Mouse (Mus musculus) gastrocnemius, postnatal 25 days (tissue): ENCODE data around the gene Emx2. TPM values are rescaled to one million over a fixed set of nuclear protein-coding genes. Genes with fewer than 3 reads are reported as not detected.
A peak's percentile ranks its signal among the peaks of the same experiment; 100 is the strongest.

Experiments
- DNase-seq: peaks from one replicate; pipeline ENCODE4 v3.0.0; 2022
- long read RNA-seq, 2 experiments: library from polyadenylated mRNA; stranded (forward); transcript quantifications; one replicate each; pipeline ENCODE4 v2.0.0; 2021
- total RNA-seq, 2 experiments: library from RNA; stranded (reverse); gene quantifications; 1 replicate in 1 of 2; 2 replicates in 1 of 2; pipeline ENCODE4 v1.2.3; 2021

The Emx2 gene
- 1 to 10 TPM; 1.4 TPM for total RNA-seq
- long read RNA-seq, experiment 1, partial matches to known transcripts, result 0 of 1 reads
- long read RNA-seq, experiment 1, other reads (novel, unspliced or antisense), result 0 of 1 reads
- long read RNA-seq, experiment 2, partial matches to known transcripts, result 0 of 1 reads
- long read RNA-seq, experiment 2, other reads (novel, unspliced or antisense), result 1 of 1 reads

- peak; percentile 36 for DNase-seq
Measured at GRCm38 (mm10) chr19:59457951-59458742, at the start of gene Emx2. Gene Emx2, plus strand, starts transcription at chr19:59458372.

GRCm38 (mm10) chr19:59414128-59414527 lies 44.0 kb upstream of the Emx2 start:
- DNase-seq, result no peak

GRCm38 (mm10) chr19:59418024-59418423 lies 40.1 kb upstream of the Emx2 start:
- peak; percentile 82 for DNase-seq

- DNase-seq, result no peak
Measured at GRCm38 (mm10) chr19:59418671-59419070, 39.5 kb upstream of the Emx2 start.

- no peak for DNase-seq
Measured at GRCm38 (mm10) chr19:59422393-59422792, 35.8 kb upstream of the Emx2 start.

GRCm38 (mm10) chr19:59423685-59424084 lies 34.5 kb upstream of the Emx2 start:
- DNase-seq, result no peak

GRCm38 (mm10) chr19:59424975-59425374 lies 33.2 kb upstream of the Emx2 start:
- DNase-seq, result no peak

- DNase-seq, result no peak
Measured at GRCm38 (mm10) chr19:59432286-59432685, 25.9 kb upstream of the Emx2 start.

- no peak for DNase-seq
Measured at GRCm38 (mm10) chr19:59450561-59451135, 7.5 kb upstream of the Emx2 start.

- DNase-seq, result no peak
Measured at GRCm38 (mm10) chr19:59451441-59451951, 6.7 kb upstream of the Emx2 start.

GRCm38 (mm10) chr19:59452321-59452720 lies 5.9 kb upstream of the Emx2 start:
- no peak for DNase-seq

- no peak for DNase-seq
Measured at GRCm38 (mm10) chr19:59453591-59453990, 4.6 kb upstream of the Emx2 start.

GRCm38 (mm10) chr19:59454196-59454595 lies 4.0 kb upstream of the Emx2 start:
- DNase-seq, result no peak

GRCm38 (mm10) chr19:59455671-59456070 lies 2.5 kb upstream of the Emx2 start:
- DNase-seq, result no peak

- DNase-seq, result peak; percentile 31
Measured at GRCm38 (mm10) chr19:59457011-59457945, 894 bp upstream of the Emx2 start.

GRCm38 (mm10) chr19:59458743-59459135 lies 567 bp downstream of the Emx2 start:
- DNase-seq, result no peak

GRCm38 (mm10) chr19:59459158-59459781 lies 1.1 kb downstream of the Emx2 start:
- DNase-seq, result no peak

- no peak for DNase-seq
Measured at GRCm38 (mm10) chr19:59459811-59460241, 1.7 kb downstream of the Emx2 start.

GRCm38 (mm10) chr19:59460328-59461115 lies 2.4 kb downstream of the Emx2 start:
- DNase-seq, result no peak
